Mouse (Mus musculus): Measurements from ENCODE around the gene Xrcc6. TPM values are rescaled to one million over a fixed set of nuclear protein-coding genes. Genes with fewer than 3 reads are reported as not detected.
A peak's percentile ranks its signal among the peaks of the same experiment; 100 is the strongest.

Xrcc6 gene
- polyA plus RNA-seq, 1 experiment from 2014 or later, result 91.0 TPM

- no peak overlapping the region for H3K4me3 ChIP-seq (ENCODE audit: low read depth, low read length)
- H3K4me2 ChIP-seq (ENCODE audit: low read depth, severe bottlenecking), result no peak overlapping the region
- DNase-seq (ENCODE audit: low spot score) (no peak), ATAC-seq (ENCODE audit: insufficient number of reproducible peaks, low FRiP score, low TSS enrichment, low read depth) (no peak)
- H3K36me3 ChIP-seq (ENCODE audit: control insufficient read depth, insufficient read depth, low read length), result no peaks in the 10 kb centered on the region
- no peaks in the 10 kb centered on the region for H3K4me1 ChIP-seq (ENCODE audit: control insufficient read depth, insufficient read depth, low read length)
- H3K9ac ChIP-seq (ENCODE audit: low read length), result no peak overlapping the region
- 80% methylated on average over 12 of the region's 12 CpGs for WGBS
- peaks cover 4% of the 10 kb centered on the region; the same call in 1 of the 2 replicates for H3K27me3 ChIP-seq (ENCODE audit: control insufficient read depth, insufficient read depth, low read length)
- H3K27ac ChIP-seq (replicated peaks; ENCODE audit: low read depth, low read length), result no peak overlapping the region
- no peaks in the 10 kb centered on the region for H3K9me3 ChIP-seq (ENCODE audit: control insufficient read depth, low read length)
Observed at GRCm38 (mm10) chr15:82086131-82086530, 98.5 kb downstream of the Xrcc6 start.

- Histone ChIP-seq H3K36me3 (ENCODE audit: control insufficient read depth, insufficient read depth, low read length) (no peaks in the 10 kb centered on the region), H3K9ac (ENCODE audit: low read length) (no peak overlapping the region), H3K27me3 (ENCODE audit: control insufficient read depth, insufficient read depth, low read length) (peaks cover 4% of the 10 kb centered on the region; the same call in 1 of the 2 replicates), H3K4me1 (ENCODE audit: control insufficient read depth, insufficient read depth, low read length) (no peaks in the 10 kb centered on the region), H3K27ac (replicated peaks; ENCODE audit: low read depth, low read length) (no peak overlapping the region), H3K4me3 (ENCODE audit: low read depth, low read length) (no peak overlapping the region), H3K4me2 (ENCODE audit: low read depth, severe bottlenecking) (no peak overlapping the region), H3K9me3 (ENCODE audit: control insufficient read depth, low read length) (no peaks in the 10 kb centered on the region)
- DNase-seq (ENCODE audit: low spot score) (peak; percentile 43), ATAC-seq (ENCODE audit: insufficient number of reproducible peaks, low FRiP score, low TSS enrichment, low read depth) (no peak)
- WGBS, result 11% methylated on average over 10 of the region's 10 CpGs
Observed at GRCm38 (mm10) chr15:82087266-82087665, 99.6 kb downstream of the Xrcc6 start.

Other genes starting within 250 kb of the Xrcc6 start
- 53.9 and 57.9 TPM in 2 replicates for gene Zc3h7b, start 242.8 kb upstream of the Xrcc6 start, polyA plus RNA-seq (2014; fragmentation: Nextera tagmentation; extraction: Ambion mirVana)
- 125 and 129 TPM in 2 replicates for gene Rangap1, start 242.3 kb upstream of the Xrcc6 start, polyA plus RNA-seq (2014; fragmentation: Nextera tagmentation; extraction: Ambion mirVana)
- gene Tef, start 185.4 kb upstream of the Xrcc6 start, polyA plus RNA-seq (2014; fragmentation: Nextera tagmentation; extraction: Ambion mirVana), result 13.7 and 14.6 TPM in 2 replicates
- 16.7 and 16.8 TPM in 2 replicates for gene Tob2, start 129.0 kb upstream of the Xrcc6 start, polyA plus RNA-seq (2014; fragmentation: Nextera tagmentation; extraction: Ambion mirVana)
- gene Phf5a, start 115.9 kb upstream of the Xrcc6 start, polyA plus RNA-seq (2014; fragmentation: Nextera tagmentation; extraction: Ambion mirVana), result 240 and 243 TPM in 2 replicates
- gene Aco2, start 115.5 kb upstream of the Xrcc6 start, polyA plus RNA-seq (2014; fragmentation: Nextera tagmentation; extraction: Ambion mirVana), result 158 and 162 TPM in 2 replicates
- gene Polr3h, start 61.6 kb upstream of the Xrcc6 start, polyA plus RNA-seq (2014; fragmentation: Nextera tagmentation; extraction: Ambion mirVana), result 68.2 and 71.3 TPM in 2 replicates
- gene Csdc2, start 51.1 kb upstream of the Xrcc6 start, polyA plus RNA-seq (2014; fragmentation: Nextera tagmentation; extraction: Ambion mirVana), result 4.9 TPM in 2 replicates
- gene Pmm1, start 26.9 kb upstream of the Xrcc6 start, polyA plus RNA-seq (2014; fragmentation: Nextera tagmentation; extraction: Ambion mirVana), result 15.3 and 16.0 TPM in 2 replicates
- not detected in 2 replicates for gene 1700029P11Rik, start 7.3 kb upstream of the Xrcc6 start, polyA plus RNA-seq (2014; fragmentation: Nextera tagmentation; extraction: Ambion mirVana)
- 34.4 and 37.7 TPM in 2 replicates for gene Desi1, start 46.0 kb downstream of the Xrcc6 start, polyA plus RNA-seq (2014; fragmentation: Nextera tagmentation; extraction: Ambion mirVana)
- gene Snu13, start 59.8 kb downstream of the Xrcc6 start, polyA plus RNA-seq (2014; fragmentation: Nextera tagmentation; extraction: Ambion mirVana), result 326 and 338 TPM in 2 replicates
- gene 4930407I10Rik, start 71.3 kb downstream of the Xrcc6 start, polyA plus RNA-seq (2014; fragmentation: Nextera tagmentation; extraction: Ambion mirVana), result 0.04 TPM in 1 of 2 replicates, not detected in the other
- gene Mei1, start 82.2 kb downstream of the Xrcc6 start, polyA plus RNA-seq (2014; fragmentation: Nextera tagmentation; extraction: Ambion mirVana), result 0.05 and 0.14 TPM in 2 replicates
- 22.3 and 24.4 TPM in 2 replicates for gene Ccdc134, start 140.1 kb downstream of the Xrcc6 start, polyA plus RNA-seq (2014; fragmentation: Nextera tagmentation; extraction: Ambion mirVana)
- gene Srebf2, start 159.3 kb downstream of the Xrcc6 start, polyA plus RNA-seq (2014; fragmentation: Nextera tagmentation; extraction: Ambion mirVana), result 129 and 138 TPM in 2 replicates
- 0.31 TPM in 1 of 2 replicates, not detected in the other for gene Shisa8, start 225.0 kb downstream of the Xrcc6 start, polyA plus RNA-seq (2014; fragmentation: Nextera tagmentation; extraction: Ambion mirVana)
- gene Tnfrsf13c, start 236.5 kb downstream of the Xrcc6 start, polyA plus RNA-seq (2014; fragmentation: Nextera tagmentation; extraction: Ambion mirVana), result 0.27 TPM in 1 of 2 replicates, not detected in the other

All from limb, embryonic 11.5 days (tissue).